Mouse (Mus musculus) left cerebral cortex, postnatal 4 days (tissue): ENCODE data around the gene Hcn4. TPM values are rescaled to one million over a fixed set of nuclear protein-coding genes. Genes with fewer than 3 reads are reported as not detected.

Experiments used
- total RNA-seq, 2 experiments: library from RNA; stranded (reverse); gene quantifications; 2 replicates each; pipeline ENCODE4 v1.2.3; 2021

Hcn4 gene
- total RNA-seq, 2 experiments from 2014 or later = 36.7 to 37.3 TPM

Other genes with a start within 250 kb of the Hcn4 start
- 100 to 1,000 TPM; 403 to 462 TPM for gene Nptn, start 241.2 kb upstream of the Hcn4 start, total RNA-seq
- under 1 TPM in 1 of 2 experiments, not detected in 1; 0.74 TPM for gene Rec114, start 79.4 kb upstream of the Hcn4 start, total RNA-seq
- gene Neo1, start 213.0 kb downstream of the Hcn4 start, total RNA-seq = 100 to 1,000 TPM; 286 to 290 TPM